Mouse (Mus musculus): ENCODE data around the gene Ppm1l. TPM values are rescaled to one million over a fixed set of nuclear protein-coding genes. Genes with fewer than 3 reads are reported as not detected.

The Ppm1l gene
- total and polyA plus RNA-seq, 3 experiments = 7.6 to 31.3 (median 24.1) TPM

DNA sequence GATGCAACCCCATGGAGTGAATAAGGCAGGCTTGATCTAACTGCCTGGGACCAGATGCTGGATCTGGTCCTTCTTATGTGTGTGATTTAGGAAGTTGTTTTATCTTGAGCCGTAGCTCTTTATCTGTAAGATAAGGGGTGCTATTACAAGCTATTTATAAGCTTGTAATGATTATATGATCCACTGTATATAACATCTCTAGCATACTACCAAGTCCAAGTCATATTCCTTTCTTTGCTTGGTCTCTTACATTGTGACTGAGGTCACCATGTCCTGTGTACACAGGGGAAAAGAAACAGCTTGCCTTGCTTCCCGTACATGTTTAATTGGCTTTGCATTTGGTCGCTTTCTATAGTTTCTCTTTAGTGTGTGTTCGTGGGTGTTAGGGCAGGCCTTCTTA lies 46.2 kb downstream of the Ppm1l start:
- Histone ChIP-seq H3K79me2 (replicated peaks; ENCODE audit: control insufficient read depth, insufficient read depth, low read length) (no peaks in the 10 kb centered on the region), H3K27ac (no peak overlapping the region), H3K27me3 (ENCODE audit: control insufficient read depth, insufficient read depth, low read length) (no peaks in the 10 kb centered on the region), H3K36me3 (ENCODE audit: control insufficient read depth, insufficient read depth, low read length) (no peaks in the 10 kb centered on the region), H3K4me3 (no peak overlapping the region), H3K9ac (ENCODE audit: low read depth, low read length) (no peak overlapping the region), H3K4me1 (ENCODE audit: control insufficient read depth, insufficient read depth, low read length) (peaks cover 4% of the 10 kb centered on the region; the same call in 1 of the 2 replicates)
- no peak for TF ChIP-seq POLR2A (IDR thresholded peaks at IDR 0.05; ENCODE audit: insufficient read depth, low read depth, low read length)
- TF ChIP-seq EP300 (IDR thresholded peaks at IDR 0.05; ENCODE audit: insufficient read depth, low read depth, low read length) = no peak
- no peak for TF ChIP-seq CTCF (IDR thresholded peaks at IDR 0.05)
- DNase-seq = no peak
- intact Hi-C loops (cut with DNase I) = no loop called here
- 63% methylated on average over 4 of the region's 4 CpGs for WGBS

DNA sequence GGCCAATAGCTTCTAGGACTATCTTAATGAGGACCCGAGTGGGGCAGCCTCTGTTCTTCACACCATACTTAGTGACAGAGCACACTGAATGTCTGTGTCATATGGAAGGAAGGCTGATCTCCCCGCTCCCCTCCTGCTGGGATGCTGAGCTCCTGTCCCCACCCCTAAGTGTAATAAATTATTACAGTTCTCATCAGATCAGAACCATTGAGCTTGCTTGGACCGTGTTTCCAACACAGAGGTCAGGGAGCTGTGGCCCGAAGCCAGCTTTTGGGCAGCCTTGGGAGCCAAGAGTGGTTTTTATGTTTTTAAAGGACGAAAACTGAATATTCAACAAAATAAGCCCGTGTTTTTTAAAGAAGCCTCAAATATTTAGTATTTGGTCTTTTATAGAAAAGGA lies 47.5 kb downstream of the Ppm1l start:
- Histone ChIP-seq H3K27me3 (ENCODE audit: control insufficient read depth, insufficient read depth, low read length) (no peaks in the 10 kb centered on the region), H3K36me3 (ENCODE audit: control insufficient read depth, insufficient read depth, low read length) (no peaks in the 10 kb centered on the region), H3K79me2 (replicated peaks; ENCODE audit: control insufficient read depth, insufficient read depth, low read length) (no peaks in the 10 kb centered on the region), H3K4me3 (no peak overlapping the region), H3K4me1 (ENCODE audit: control insufficient read depth, insufficient read depth, low read length) (peaks cover 4% of the 10 kb centered on the region; the same call in 1 of the 2 replicates), H3K27ac (no peak overlapping the region), H3K9ac (ENCODE audit: low read depth, low read length) (no peak overlapping the region)
- TF ChIP-seq CTCF (IDR thresholded peaks at IDR 0.05) = no peak
- TF ChIP-seq EP300 (IDR thresholded peaks at IDR 0.05; ENCODE audit: insufficient read depth, low read depth, low read length) = no peak
- TF ChIP-seq POLR2A (IDR thresholded peaks at IDR 0.05; ENCODE audit: insufficient read depth, low read depth, low read length) = no peak
- DNase-seq = no peak
- WGBS = 73% methylated on average over 6 of the region's 6 CpGs
- intact Hi-C loops (cut with DNase I) = no loop called here

DNA sequence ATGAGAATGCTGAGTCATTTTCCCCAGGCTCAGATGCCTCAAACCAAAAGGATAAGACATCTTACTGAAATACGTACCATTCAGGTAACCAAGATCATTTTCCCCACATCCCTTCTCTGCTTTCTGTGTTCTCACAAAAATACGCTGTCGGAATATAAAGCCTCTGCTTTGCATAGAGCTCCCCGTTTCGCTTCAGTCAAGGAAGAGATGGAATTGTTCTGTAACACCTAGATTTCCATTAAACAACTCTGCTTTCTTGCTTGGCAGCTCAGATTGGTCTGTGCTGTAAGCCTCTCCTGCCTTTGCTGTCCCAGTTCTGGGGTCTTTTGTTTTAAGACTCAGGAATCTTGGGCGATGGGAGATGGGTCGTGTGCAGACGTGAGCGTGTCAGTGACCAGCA lies 51.3 kb downstream of the Ppm1l start:
- Histone ChIP-seq H3K4me3 (no peak overlapping the region), H3K9ac (ENCODE audit: low read depth, low read length) (no peak overlapping the region), H3K27ac (no peak overlapping the region), H3K27me3 (ENCODE audit: control insufficient read depth, insufficient read depth, low read length) (no peaks in the 10 kb centered on the region), H3K36me3 (ENCODE audit: control insufficient read depth, insufficient read depth, low read length) (no peaks in the 10 kb centered on the region), H3K4me1 (ENCODE audit: control insufficient read depth, insufficient read depth, low read length) (no peaks in the 10 kb centered on the region), H3K79me2 (replicated peaks; ENCODE audit: control insufficient read depth, insufficient read depth, low read length) (no peaks in the 10 kb centered on the region)
- intact Hi-C loops (cut with DNase I) = no loop called here
- DNase-seq = no peak
- 93% methylated on average over 9 of the region's 9 CpGs for WGBS
- TF ChIP-seq POLR2A (IDR thresholded peaks at IDR 0.05; ENCODE audit: insufficient read depth, low read depth, low read length) (no peak), EP300 (IDR thresholded peaks at IDR 0.05; ENCODE audit: insufficient read depth, low read depth, low read length) (no peak), CTCF (IDR thresholded peaks at IDR 0.05) (no peak)

DNA sequence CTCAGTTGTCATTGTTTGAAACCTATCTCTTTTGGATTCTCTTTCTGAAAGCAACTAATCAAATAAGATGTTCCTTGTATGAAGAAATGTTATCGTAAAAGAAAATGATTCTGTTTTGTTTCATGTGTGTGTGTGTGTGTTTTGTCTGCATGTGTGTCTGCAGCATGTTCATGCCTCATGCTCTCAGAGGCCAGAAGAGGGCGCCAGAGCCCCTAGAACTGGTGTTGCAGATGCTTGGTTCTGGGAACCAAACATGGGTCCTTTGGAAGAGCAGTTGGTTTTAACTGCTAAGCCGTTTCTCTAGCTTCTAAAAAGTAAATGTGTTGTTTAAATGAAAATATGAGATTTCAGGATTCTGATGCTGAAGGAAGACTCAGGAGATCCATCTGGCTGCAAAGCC lies 56.1 kb downstream of the Ppm1l start:
- intact Hi-C loops (cut with DNase I) = no loop called here
- H3K4me3 ChIP-seq = no peak overlapping the region
- H3K9ac ChIP-seq (ENCODE audit: low read depth, low read length) = no peak overlapping the region
- no peaks in the 10 kb centered on the region for H3K36me3 ChIP-seq (ENCODE audit: control insufficient read depth, insufficient read depth, low read length)
- H3K27me3 ChIP-seq (ENCODE audit: control insufficient read depth, insufficient read depth, low read length) = no peaks in the 10 kb centered on the region
- TF ChIP-seq EP300 (IDR thresholded peaks at IDR 0.05; ENCODE audit: insufficient read depth, low read depth, low read length) (no peak), CTCF (IDR thresholded peaks at IDR 0.05) (0 out of 2 replicates have a peak, but pooled peaks have one; percentile 7), POLR2A (IDR thresholded peaks at IDR 0.05; ENCODE audit: insufficient read depth, low read depth, low read length) (no peak)
- H3K79me2 ChIP-seq (replicated peaks; ENCODE audit: control insufficient read depth, insufficient read depth, low read length) = no peaks in the 10 kb centered on the region
- no peak overlapping the region for H3K27ac ChIP-seq
- WGBS = 79% methylated on average over 3 of the region's 3 CpGs
- no peaks in the 10 kb centered on the region; the same call in 1 of the 2 replicates for H3K4me1 ChIP-seq (ENCODE audit: control insufficient read depth, insufficient read depth, low read length)
- DNase-seq = no peak

DNA sequence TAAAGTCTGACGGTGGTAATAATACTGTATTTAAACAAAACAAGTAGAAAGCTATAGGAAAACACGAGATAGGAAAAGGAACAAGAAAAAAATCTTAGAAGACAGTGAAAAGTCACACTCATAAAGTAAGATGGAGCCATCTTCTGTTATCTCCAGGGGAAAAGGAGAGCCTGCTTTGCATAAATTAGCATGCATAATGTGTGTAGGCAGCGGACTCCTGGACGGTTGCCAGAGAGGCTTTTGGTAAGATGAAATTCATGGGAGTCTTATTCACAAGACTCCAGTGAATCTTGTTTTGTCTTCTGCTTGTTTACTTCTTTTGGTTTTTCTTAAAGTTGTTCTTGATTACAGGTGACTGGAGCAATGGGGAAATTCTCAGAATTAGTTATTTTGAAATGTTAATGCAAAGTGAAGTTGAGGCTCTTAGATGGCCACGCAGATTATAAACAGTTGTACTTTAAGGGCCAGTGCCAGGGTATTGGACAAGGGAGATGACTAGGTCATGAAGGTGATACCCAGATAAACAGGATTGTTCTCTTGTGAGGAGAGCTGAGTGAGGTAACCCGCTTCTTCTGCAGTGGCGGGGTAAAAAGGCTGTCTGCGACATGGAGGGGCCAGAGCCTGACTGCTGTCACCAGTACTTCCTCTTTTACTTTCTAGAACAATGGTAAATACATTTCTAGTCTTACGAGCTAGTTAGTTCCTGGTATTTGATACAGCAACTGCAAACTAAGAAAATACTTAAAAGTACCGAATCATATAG lies 57.1 kb downstream of the Ppm1l start:
- WGBS = 76% methylated on average over 10 of the region's 10 CpGs

DNA sequence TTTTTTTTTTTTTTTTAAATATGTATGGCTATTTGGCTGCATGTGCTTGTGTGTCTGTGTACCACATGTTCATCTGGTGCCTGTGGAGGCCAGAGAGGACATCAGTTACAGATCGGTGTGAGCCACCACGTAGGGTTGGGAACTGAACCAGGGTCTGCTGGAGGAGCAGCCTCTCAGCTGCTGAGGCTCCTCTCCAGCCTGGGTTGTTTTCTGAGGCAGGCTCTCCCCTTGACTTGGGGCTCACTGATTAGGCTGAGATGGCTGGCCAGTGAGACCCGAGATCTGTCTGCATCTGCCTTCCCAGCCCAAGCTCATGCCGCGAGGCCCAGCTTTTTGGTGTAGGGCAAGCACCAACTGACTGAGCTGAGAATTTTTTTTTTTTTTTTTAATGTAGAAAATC lies 57.9 kb downstream of the Ppm1l start:
- no peaks in the 10 kb centered on the region for H3K36me3 ChIP-seq (ENCODE audit: control insufficient read depth, insufficient read depth, low read length)
- no peak overlapping the region for H3K4me3 ChIP-seq
- H3K4me1 ChIP-seq (ENCODE audit: control insufficient read depth, insufficient read depth, low read length) = no peaks in the 10 kb centered on the region; the same call in 1 of the 2 replicates
- 82% methylated on average over 5 of the region's 5 CpGs for WGBS
- no peak for DNase-seq
- no peak for TF ChIP-seq POLR2A (IDR thresholded peaks at IDR 0.05; ENCODE audit: insufficient read depth, low read depth, low read length)
- no peak for TF ChIP-seq EP300 (IDR thresholded peaks at IDR 0.05; ENCODE audit: insufficient read depth, low read depth, low read length)
- no peak for TF ChIP-seq CTCF (IDR thresholded peaks at IDR 0.05)
- no peaks in the 10 kb centered on the region; the same call in 1 of the 2 replicates for H3K79me2 ChIP-seq (replicated peaks; ENCODE audit: control insufficient read depth, insufficient read depth, low read length)
- intact Hi-C loops (cut with DNase I) = no loop called here
- no peak overlapping the region for H3K9ac ChIP-seq (ENCODE audit: low read depth, low read length)
- no peak overlapping the region for H3K27ac ChIP-seq
- no peaks in the 10 kb centered on the region for H3K27me3 ChIP-seq (ENCODE audit: control insufficient read depth, insufficient read depth, low read length)

More for the DNA sequence above, 57.1 kb downstream of the Ppm1l start:
- Histone ChIP-seq H3K79me2 (replicated peaks; ENCODE audit: control insufficient read depth, insufficient read depth, low read length) (no peaks in the 10 kb centered on the region), H3K9ac (ENCODE audit: low read depth, low read length) (no peak overlapping the region), H3K27ac (no peak overlapping the region), H3K4me3 (no peak overlapping the region), H3K36me3 (ENCODE audit: control insufficient read depth, insufficient read depth, low read length) (no peaks in the 10 kb centered on the region), H3K27me3 (ENCODE audit: control insufficient read depth, insufficient read depth, low read length) (no peaks in the 10 kb centered on the region), H3K4me1 (ENCODE audit: control insufficient read depth, insufficient read depth, low read length) (no peaks in the 10 kb centered on the region; the same call in 1 of the 2 replicates)
- DNase-seq = no peak
- TF ChIP-seq CTCF (IDR thresholded peaks at IDR 0.05) (no peak), EP300 (IDR thresholded peaks at IDR 0.05; ENCODE audit: insufficient read depth, low read depth, low read length) (no peak)
- intact Hi-C loops (cut with DNase I) = no loop called here

Measured in heart, adult 2 months (tissue).